Mouse (Mus musculus) right cerebral cortex, postnatal 25 days (tissue): ENCODE measurements around the gene Mob4.
"Not testable (repeated sequence)": the region's sequence is repeated elsewhere in the genome, so short reads cannot be mapped to it uniquely, and the experiment has no call there.

Source experiments
- DNase-seq: peaks from one replicate; pipeline ENCODE4 v3.0.0; 2022

Mob4 gene

DNA sequence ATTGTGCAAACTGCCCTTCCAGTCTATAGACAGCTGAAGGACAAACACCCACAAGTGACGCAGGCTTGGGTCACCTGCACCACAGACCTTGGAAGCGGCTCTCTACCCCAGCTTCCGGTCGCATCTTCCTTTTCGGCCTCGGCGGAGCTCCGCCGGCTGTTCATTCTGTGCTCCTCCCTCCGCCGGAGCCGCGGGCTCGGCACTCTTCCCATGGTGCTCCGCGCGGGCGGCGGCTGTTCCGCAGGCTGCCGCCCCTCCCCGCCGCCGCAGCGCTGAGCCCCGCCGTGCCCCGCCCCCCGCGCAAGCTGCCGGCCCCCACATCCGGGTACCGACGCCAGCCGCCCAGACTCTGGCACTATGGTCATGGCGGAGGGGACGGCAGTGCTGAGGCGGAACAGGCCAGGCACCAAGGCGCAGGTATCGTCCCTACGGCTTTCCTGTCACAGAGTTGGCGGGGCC is at the start of gene Mob4:
Gene Mob4 (plus strand): TSS at position 289 of the 459 bp plus-strand sequence.
- DNase-seq: peak; percentile 94

GRCm38 (mm10) chr1:55082106-55082505 is 48.9 kb upstream of the Mob4 start:
- no peak for DNase-seq

- no peak for DNase-seq
Observed at GRCm38 (mm10) chr1:55085781-55086366, 45.2 kb upstream of the Mob4 start.

- DNase-seq: no peak
Observed at GRCm38 (mm10) chr1:55086868-55087400, 44.1 kb upstream of the Mob4 start.

GRCm38 (mm10) chr1:55087401-55087904 is 43.6 kb upstream of the Mob4 start:
- no peak for DNase-seq

DNA sequence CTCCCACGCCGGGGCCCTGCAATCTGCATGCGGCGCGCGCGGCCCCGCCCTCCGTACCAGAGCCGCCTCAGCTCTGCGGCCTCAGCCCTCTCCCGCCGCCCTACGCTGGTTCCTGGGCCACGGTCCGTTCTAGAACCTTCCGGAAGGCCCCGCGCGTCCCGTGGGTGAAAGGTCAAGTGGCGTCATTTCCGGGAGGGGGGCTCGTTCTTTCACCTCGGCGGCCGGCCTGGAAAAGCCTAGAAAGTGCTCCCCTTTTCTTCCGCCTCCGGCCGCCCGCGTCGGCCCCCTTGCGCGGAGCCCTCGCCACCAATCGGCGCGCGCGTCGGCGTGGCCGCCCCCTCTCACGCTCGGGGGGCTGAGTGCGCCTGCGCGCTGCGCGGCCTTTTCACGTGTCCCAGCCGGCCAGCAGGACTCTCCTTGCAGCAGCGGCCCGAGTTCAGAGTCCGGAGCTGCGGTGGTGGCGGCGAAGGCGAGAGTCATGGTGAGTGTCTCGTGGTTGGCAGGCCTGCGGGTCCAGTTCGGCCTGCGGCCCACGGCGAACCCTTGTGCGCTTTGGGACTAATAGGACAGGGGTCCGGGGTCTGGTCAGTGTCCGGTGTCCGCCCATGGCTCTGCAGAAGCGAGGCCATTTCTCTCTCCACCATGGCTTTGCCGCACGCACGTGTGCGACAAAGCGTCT is 43.0 kb upstream of the Mob4 start, which contains the start of the genes Hspe1 and Hspd1:
Gene Hspe1 (plus strand): TSS at position 201 of the 679 bp plus-strand sequence.
Gene Hspd1 (minus strand): TSS at position 312 of the 679 bp plus-strand sequence.
- peak; percentile 98 for DNase-seq

DNA sequence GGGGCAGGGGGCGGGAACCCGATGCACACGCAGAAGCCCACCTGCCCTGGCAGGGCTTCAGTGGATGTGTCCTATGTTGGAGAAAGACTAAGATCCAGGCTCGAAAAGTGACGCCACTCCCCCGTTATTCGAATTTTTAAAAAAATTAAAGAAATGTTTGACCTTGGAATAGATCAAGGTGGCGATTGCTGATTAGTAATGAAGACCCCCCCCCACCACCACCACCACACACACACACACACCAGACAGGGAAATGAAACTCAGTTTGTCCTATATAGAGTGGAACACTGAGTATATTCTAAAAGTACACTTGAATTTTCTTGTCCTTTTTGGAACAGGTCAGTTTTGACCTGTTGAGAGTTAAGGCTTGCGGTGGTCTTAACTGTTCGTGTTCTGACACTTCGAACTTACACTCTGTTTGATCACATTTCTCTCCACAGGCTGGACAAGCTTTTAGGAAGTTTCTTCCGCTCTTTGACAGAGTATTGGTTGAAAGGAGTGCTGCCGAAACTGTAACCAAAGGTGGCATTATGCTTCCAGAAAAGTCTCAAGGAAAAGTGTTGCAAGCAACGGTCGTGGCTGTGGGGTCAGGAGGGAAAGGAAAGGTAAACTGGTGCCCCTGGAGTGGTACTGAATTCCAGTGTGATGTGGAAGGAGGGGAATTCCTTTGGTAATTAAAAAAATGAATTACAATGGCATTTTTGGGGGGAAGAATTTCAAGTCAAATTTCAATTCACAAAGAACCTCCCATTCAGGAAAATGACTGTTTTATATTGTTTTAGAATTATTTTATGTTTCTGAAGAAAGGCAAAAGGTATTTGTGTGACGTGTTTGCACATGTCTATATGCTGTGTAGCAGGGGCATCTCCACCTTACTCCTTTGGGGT is 42.2 kb upstream of the Mob4 start:
- DNase-seq: no peak

DNA sequence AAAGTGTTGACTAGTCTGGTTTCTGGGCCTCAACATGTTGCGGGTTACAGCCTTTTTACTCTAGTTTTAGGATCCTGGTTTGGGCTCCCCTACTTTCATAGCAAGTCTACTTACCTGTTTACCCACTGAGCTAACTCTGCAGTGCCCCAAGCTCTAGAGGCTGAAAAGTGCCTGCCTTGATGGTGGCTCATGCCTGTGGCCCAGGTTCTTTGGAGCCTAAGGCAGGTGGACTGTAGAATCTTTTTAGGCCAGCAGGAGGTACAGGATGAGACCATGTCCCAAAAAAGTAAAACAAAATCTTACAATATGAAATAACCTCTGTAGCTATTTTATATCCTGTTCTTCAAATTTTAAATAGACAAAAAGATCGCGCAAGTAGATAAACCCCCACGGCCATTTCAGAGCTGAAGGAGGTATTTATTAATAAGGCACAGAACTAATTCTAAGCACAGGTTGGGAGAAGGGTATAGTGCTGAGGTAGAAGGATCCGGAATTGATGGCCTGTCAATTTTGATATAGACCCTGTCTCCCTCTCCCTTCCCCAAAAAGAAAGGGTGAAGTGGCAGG is 41.5 kb upstream of the Mob4 start:
- DNase-seq: no peak

DNA sequence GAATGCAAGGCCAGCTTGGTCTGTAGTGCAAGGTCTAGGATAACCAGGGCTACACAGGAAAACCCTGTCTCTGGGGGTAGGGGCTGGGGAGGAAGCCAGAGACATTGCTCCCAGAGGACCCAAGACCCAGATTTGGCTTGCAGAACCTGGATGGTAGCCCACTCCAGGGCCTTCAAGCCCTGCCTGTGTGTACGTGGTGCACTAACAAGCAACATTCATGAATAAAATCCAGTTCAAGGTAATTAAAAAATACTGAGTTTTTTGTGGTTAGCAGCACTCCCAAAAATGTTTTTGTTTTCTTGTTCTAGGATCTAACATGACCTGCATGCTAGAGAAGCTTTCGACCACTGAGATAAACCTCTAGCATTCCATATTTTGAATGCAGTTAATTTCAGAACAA is 39.0 kb upstream of the Mob4 start:
- no peak for DNase-seq

- no peak for DNase-seq
Observed at GRCm38 (mm10) chr1:55092469-55092868, 38.6 kb upstream of the Mob4 start.

GRCm38 (mm10) chr1:55106919-55107585 is 24.0 kb upstream of the Mob4 start:
- no peak for DNase-seq

DNA sequence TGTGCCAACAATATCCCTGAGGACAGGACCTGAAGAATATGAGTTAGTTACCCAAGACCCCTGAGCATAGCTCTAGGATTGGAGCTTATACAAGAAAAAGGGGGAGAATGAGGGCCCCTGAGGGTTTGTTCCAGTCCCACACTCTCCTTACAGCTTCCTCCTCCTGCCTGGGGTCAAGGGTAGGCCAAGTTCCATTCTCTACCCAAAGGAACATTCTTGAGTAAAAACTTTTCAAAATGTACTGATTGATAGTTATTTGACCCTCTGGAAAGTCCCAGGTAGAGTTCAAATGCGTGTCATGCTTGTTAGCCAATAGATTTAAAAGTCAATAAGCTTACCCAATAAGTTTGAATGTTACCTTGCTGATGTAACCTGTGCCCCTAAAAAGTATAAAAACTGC is 23.4 kb upstream of the Mob4 start:
- DNase-seq: no peak

DNA sequence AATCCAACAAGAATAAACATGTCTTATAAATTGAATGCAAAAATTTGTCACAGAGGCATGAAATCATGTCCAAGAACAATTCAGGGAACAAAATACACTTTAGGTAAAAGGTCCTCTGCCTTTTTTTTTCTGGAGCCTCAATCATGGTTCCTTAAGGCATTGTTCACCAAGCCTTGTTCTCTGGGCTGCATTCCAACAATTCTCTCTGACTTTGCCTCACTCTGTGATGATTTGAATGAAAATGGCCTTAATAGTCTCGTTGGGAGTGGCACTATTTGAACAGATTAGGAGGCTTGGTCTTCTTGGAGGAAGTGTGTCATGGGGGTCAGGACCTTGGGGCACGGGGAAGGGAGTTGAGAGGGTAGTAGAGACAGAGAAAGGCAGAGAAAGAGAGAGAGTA is 22.6 kb upstream of the Mob4 start:
- DNase-seq: no peak

GRCm38 (mm10) chr1:55109066-55109766 is 21.8 kb upstream of the Mob4 start:
- DNase-seq: no peak

- DNase-seq: no peak
Observed at GRCm38 (mm10) chr1:55123046-55123445, 8.0 kb upstream of the Mob4 start.

DNA sequence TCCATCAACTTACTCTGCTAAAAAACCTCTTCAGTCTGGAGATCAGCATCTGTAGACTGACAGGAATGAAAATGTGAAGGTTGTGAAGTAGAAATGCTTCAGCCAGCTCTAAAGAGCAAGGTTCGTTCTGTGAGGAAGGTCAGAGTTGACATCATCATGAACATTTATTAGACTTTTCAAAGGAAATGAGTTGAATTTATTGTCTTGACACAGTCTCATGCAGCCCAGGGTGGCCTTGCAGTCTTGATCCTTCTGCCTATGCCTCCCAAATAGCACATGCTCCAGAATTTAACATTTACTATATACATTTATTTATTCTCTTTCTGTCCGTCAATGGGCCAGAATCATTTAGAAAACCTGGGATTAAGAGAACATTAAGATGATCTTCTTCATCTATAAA is 7.5 kb upstream of the Mob4 start:
- DNase-seq: no peak

GRCm38 (mm10) chr1:55124136-55124535 is 6.9 kb upstream of the Mob4 start:
- not testable (repeated sequence) for DNase-seq

- no peak for DNase-seq
Observed at GRCm38 (mm10) chr1:55129716-55130115, 1.3 kb upstream of the Mob4 start.

DNA sequence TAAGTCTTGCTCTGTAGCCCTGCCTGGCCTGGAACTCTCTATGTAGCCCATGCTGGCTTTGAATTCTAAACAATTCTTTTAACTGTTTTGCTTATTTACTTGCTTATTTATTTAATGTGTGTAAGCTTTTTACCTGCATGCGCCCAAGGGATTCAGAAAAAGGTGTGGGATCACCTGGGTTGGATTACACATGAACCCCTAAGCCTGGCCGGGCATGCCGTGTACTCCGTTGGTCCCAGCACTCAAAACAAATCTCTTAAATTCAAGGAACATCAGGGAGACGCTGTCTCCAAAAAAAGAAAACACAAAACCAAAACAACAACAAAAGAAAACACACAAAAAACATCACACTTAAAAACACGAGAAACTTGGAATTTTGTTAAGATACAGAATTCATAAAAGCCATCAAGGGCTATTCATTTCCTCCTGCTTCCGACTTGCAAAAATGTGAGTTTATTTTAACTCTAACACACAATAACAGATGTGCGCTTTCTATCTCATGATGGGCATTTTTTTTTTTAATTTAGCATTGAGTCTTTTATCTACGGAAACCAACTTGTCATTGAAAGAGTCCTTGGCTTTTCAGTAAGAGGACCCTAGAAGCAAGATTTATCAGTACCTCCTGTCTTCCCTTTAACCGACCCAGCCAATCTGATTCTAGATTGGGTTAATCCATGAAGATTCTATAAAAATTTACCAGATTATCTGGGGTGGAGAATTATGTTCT is 678 bp upstream of the Mob4 start:
- no peak for DNase-seq

DNA sequence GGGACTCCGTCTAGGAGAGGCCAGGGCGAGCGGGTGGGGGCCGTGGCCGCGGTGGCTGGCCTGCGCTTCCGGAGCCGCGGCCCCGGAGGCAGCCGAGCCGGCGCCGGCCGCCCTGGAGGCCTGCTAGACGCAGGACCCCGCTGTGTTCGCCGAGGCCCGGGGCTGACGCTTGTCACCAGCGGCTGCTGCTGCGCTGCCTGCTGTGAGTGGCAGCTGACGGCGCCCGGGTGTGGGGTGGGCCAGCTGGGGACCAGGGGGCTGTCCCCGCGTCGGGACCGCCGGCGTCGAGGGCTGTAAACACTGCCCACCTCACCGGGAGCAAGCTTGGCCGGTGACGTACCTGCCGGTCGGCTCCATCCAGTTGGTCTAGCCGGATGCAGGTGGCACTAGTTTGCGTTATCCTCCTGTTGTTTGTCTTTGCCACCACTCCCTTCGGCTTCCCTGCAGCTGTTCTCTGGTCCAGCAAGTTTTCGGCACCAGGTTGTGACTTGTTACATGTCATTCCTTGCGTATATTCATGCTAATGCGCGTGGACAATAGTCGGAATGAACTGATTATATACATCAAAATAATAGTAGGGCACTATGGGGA is 488 bp downstream of the Mob4 start:
- no peak for DNase-seq
